Mouse (Mus musculus) forebrain, embryonic 10.5 days (tissue): ENCODE measurements around the gene Mrps34. TPM values are rescaled to one million over a fixed set of nuclear protein-coding genes. Genes with fewer than 3 reads are reported as not detected.
A peak's percentile ranks its signal among the peaks of the same experiment; 100 is the strongest.
"Not testable (repeated sequence)": the region's sequence is repeated elsewhere in the genome, so short reads cannot be mapped to it uniquely, and the experiment has no call there.

Experiments
- DNase-seq: peaks from one replicate; pipeline ENCODE4 v3.0.0-alpha.2; 2017; ENCODE audit warnings: low spot score; ENCODE audit errors: extremely low spot score
- H3K27ac ChIP-seq: fragments of 300-500 bp; sonication (generic); 2 replicates; pipeline ENCODE4 v1.5.1; 2016; ENCODE audit warnings: mild to moderate bottlenecking
- H3K27me3 ChIP-seq: fragments of 300-500 bp; sonication (generic); 2 replicates; pipeline ENCODE4 v1.6.1; 2016; ENCODE audit warnings: mild to moderate bottlenecking; ENCODE audit not compliant: poor library complexity, severe bottlenecking
- H3K36me3 ChIP-seq: fragments of 300-500 bp; sonication (generic); replicated peaks from 2 replicates; pipeline ENCODE4 v1.6.1; 2016; ENCODE audit warnings: mild to moderate bottlenecking, moderate library complexity
- H3K4me1 ChIP-seq: fragments of 300-500 bp; sonication (generic); 2 replicates; pipeline ENCODE4 v1.6.1; 2016
- H3K4me3 ChIP-seq: fragments of 300-500 bp; sonication (generic); 2 replicates; pipeline ENCODE4 v1.5.1; 2016; ENCODE audit warnings: mild to moderate bottlenecking, moderate library complexity
- H3K9me3 ChIP-seq: fragments of 300-500 bp; sonication (generic); 2 replicates; pipeline ENCODE4 v1.6.1; 2016; ENCODE audit warnings: mild to moderate bottlenecking, moderate library complexity
- WGBS: fragments of 180-500 bp; shearing (Covaris S2); methylation state at CpG from one replicate; pipeline ENCODE4 v1.1.7; 2016; 5-methylcytosine and 5-hydroxymethylcytosine counted together
- polyA plus RNA-seq: library from polyadenylated mRNA; unstranded; fragments of >200 nt; fragmentation: Nextera tagmentation; extraction: Ambion mirVana; gene quantifications from 2 replicates; pipeline ENCODE4 v1.2.1, GENCODE M21; 2016

Gene Mrps34
- polyA plus RNA-seq, 1 experiment from 2014 or later, result 103 TPM

GRCm38 (mm10) chr17:24929506-24929905 lies 34.6 kb downstream of the Mrps34 start:
- DNase-seq, result no peak
- H3K36me3 ChIP-seq, result peaks cover 70% of the 10 kb centered on the region
- H3K9me3 ChIP-seq, result no peaks in the 10 kb centered on the region
- H3K4me3 ChIP-seq, result no peak overlapping the region
- 88% methylated on average over 1 of the region's 1 CpGs for WGBS
- no peaks in the 10 kb centered on the region for H3K27me3 ChIP-seq
- H3K4me1 ChIP-seq, result peaks cover 2% of the 10 kb centered on the region
- no peak overlapping the region for H3K27ac ChIP-seq

GRCm38 (mm10) chr17:24932431-24932830 lies 37.5 kb downstream of the Mrps34 start:
- no peaks in the 10 kb centered on the region for H3K9me3 ChIP-seq
- WGBS, result 92% methylated on average over 4 of the region's 4 CpGs
- no peak for DNase-seq
- peaks cover 21% of the 10 kb centered on the region for H3K4me1 ChIP-seq
- H3K36me3 ChIP-seq, result peaks cover 44% of the 10 kb centered on the region
- no peaks in the 10 kb centered on the region for H3K27me3 ChIP-seq
- no peak overlapping the region for H3K4me3 ChIP-seq
- H3K27ac ChIP-seq, result no peak overlapping the region

GRCm38 (mm10) chr17:24933163-24933562 lies 38.2 kb downstream of the Mrps34 start:
- H3K27me3 ChIP-seq, result no peaks in the 10 kb centered on the region
- peaks cover 21% of the 10 kb centered on the region for H3K4me1 ChIP-seq
- no peak for DNase-seq
- H3K9me3 ChIP-seq, result no peaks in the 10 kb centered on the region
- no peak overlapping the region for H3K4me3 ChIP-seq
- WGBS, result 89% methylated on average over 4 of the region's 4 CpGs
- peaks cover 38% of the 10 kb centered on the region for H3K36me3 ChIP-seq
- H3K27ac ChIP-seq, result no peak overlapping the region

- H3K36me3 ChIP-seq, result peaks cover 26% of the 10 kb centered on the region
- WGBS, result 91% methylated on average over 4 of the region's 4 CpGs
- H3K4me3 ChIP-seq, result peak overlapping the region; percentile 96
- DNase-seq, result no peak
- H3K4me1 ChIP-seq, result peaks cover 21% of the 10 kb centered on the region
- H3K27ac ChIP-seq, result no peak overlapping the region
- H3K27me3 ChIP-seq, result no peaks in the 10 kb centered on the region
- H3K9me3 ChIP-seq, result no peaks in the 10 kb centered on the region
These were observed 40.0 kb downstream of the Mrps34 start for GRCm38 (mm10) chr17:24934926-24935325.

- Histone ChIP-seq H3K4me3 (peak overlapping the region; percentile 96), H3K27ac (no peak overlapping the region), H3K27me3 (no peaks in the 10 kb centered on the region), H3K36me3 (peaks cover 31% of the 10 kb centered on the region), H3K9me3 (no peaks in the 10 kb centered on the region), H3K4me1 (peaks cover 21% of the 10 kb centered on the region)
- DNase-seq, result no peak
These were observed 40.8 kb downstream of the Mrps34 start for GRCm38 (mm10) chr17:24935666-24936065.

GRCm38 (mm10) chr17:24936259-24937237 lies 41.6 kb downstream of the Mrps34 start, which contains the start of gene Mapk8ip3:
Gene Mapk8ip3, minus strand, starts transcription at chr17:24936977.
- Histone ChIP-seq H3K27ac (peak within 1 kb of the TSS; percentile 90), H3K4me1 (peaks cover 21% of the 10 kb centered on the region), H3K27me3 (no peaks in the 10 kb centered on the region), H3K9me3 (no peaks in the 10 kb centered on the region), H3K36me3 (peaks cover 32% of the 10 kb centered on the region), H3K4me3 (peak within 1 kb of the TSS; percentile 96)
- peak; percentile 94 for DNase-seq
- under 1% methylated on average over 78 of the region's 78 CpGs for WGBS

- peak overlapping the region; percentile 90 for H3K27ac ChIP-seq
- DNase-seq, result no peak
- H3K27me3 ChIP-seq, result no peaks in the 10 kb centered on the region
- H3K4me1 ChIP-seq, result peaks cover 21% of the 10 kb centered on the region
- no peaks in the 10 kb centered on the region for H3K9me3 ChIP-seq
- 43% methylated on average over 6 of the region's 6 CpGs for whole genome bisulfite sequencing
- H3K36me3 ChIP-seq, result peaks cover 34% of the 10 kb centered on the region
- peak overlapping the region; percentile 96 for H3K4me3 ChIP-seq
These were observed 42.4 kb downstream of the Mrps34 start for GRCm38 (mm10) chr17:24937266-24937665.

GRCm38 (mm10) chr17:24942453-24942852 lies 47.5 kb downstream of the Mrps34 start:
- not testable (repeated sequence) for H3K27me3 ChIP-seq, DNase-seq, H3K4me1 ChIP-seq, H3K9me3 ChIP-seq, H3K4me3 ChIP-seq, H3K27ac ChIP-seq
- H3K36me3 ChIP-seq, result peaks cover 72% of the 10 kb centered on the region
- 38% methylated on average over 2 of the region's 2 CpGs for WGBS

- DNase-seq, result no peak
- Histone ChIP-seq H3K9me3 (no peaks in the 10 kb centered on the region), H3K27ac (no peak overlapping the region), H3K4me1 (no peaks in the 10 kb centered on the region), H3K36me3 (peaks cover 78% of the 10 kb centered on the region), H3K27me3 (no peaks in the 10 kb centered on the region), H3K4me3 (no peak overlapping the region)
- WGBS, result 91% methylated on average over 7 of the region's 7 CpGs
These were observed 48.1 kb downstream of the Mrps34 start for GRCm38 (mm10) chr17:24943036-24943435.

GRCm38 (mm10) chr17:24943589-24943988 lies 48.7 kb downstream of the Mrps34 start:
- H3K4me3 ChIP-seq, H3K27ac ChIP-seq, H3K4me1 ChIP-seq, H3K9me3 ChIP-seq, H3K27me3 ChIP-seq, DNase-seq: not testable (repeated sequence)
- 78% methylated on average over 1 of the region's 1 CpGs for WGBS
- peaks cover 84% of the 10 kb centered on the region for H3K36me3 ChIP-seq

Other genes with a start within 250 kb of the Mrps34 start
- 25.9 and 27.1 TPM in 2 replicates for gene Slc9a3r2, start 244.8 kb upstream of the Mrps34 start, polyA plus RNA-seq
- gene Npw, start 236.7 kb upstream of the Mrps34 start, polyA plus RNA-seq, result not detected in 2 replicates
- gene Zfp598, start 225.4 kb upstream of the Mrps34 start, polyA plus RNA-seq, result 27.5 and 30.6 TPM in 2 replicates
- 9.7 and 11.0 TPM in 2 replicates for gene Syngr3, start 205.2 kb upstream of the Mrps34 start, polyA plus RNA-seq
- 57.7 and 60.3 TPM in 2 replicates for gene Gfer, start 199.0 kb upstream of the Mrps34 start, polyA plus RNA-seq
- gene Noxo1, start 198.9 kb upstream of the Mrps34 start, polyA plus RNA-seq, result 0.79 and 1.0 TPM in 2 replicates
- 162 and 167 TPM in 2 replicates for gene Tbl3, start 187.5 kb upstream of the Mrps34 start, polyA plus RNA-seq
- 0.43 and 0.69 TPM in 2 replicates for gene Rnf151, start 177.1 kb upstream of the Mrps34 start, polyA plus RNA-seq
- gene Rps2, start 177.0 kb upstream of the Mrps34 start, polyA plus RNA-seq, result 1,888 and 1,960 TPM in 2 replicates
- 190 and 194 TPM in 2 replicates for gene Ndufb10, start 170.6 kb upstream of the Mrps34 start, polyA plus RNA-seq
- not detected in 2 replicates for gene Rpl3l, start 167.3 kb upstream of the Mrps34 start, polyA plus RNA-seq
- gene Msrb1, start 158.5 kb upstream of the Mrps34 start, polyA plus RNA-seq, result 22.2 and 22.8 TPM in 2 replicates
- 0.50 and 0.68 TPM in 2 replicates for gene Hs3st6, start 142.1 kb upstream of the Mrps34 start, polyA plus RNA-seq
- 0.09 TPM in 1 of 2 replicates, not detected in the other for gene Meiob, start 90.8 kb upstream of the Mrps34 start, polyA plus RNA-seq
- gene Hagh, start 55.0 kb upstream of the Mrps34 start, polyA plus RNA-seq, result 24.5 and 26.4 TPM in 2 replicates
- gene Fahd1, start 44.8 kb upstream of the Mrps34 start, polyA plus RNA-seq, result 16.6 and 19.0 TPM in 2 replicates
- gene Igfals, start 29.1 kb upstream of the Mrps34 start, polyA plus RNA-seq, result 0.17 and 0.36 TPM in 2 replicates
- gene Nubp2, start 8.8 kb upstream of the Mrps34 start, polyA plus RNA-seq, result 81.3 and 82.5 TPM in 2 replicates
- gene Spsb3, start 8.5 kb upstream of the Mrps34 start, polyA plus RNA-seq, result 42.8 and 45.3 TPM in 2 replicates
- 30.3 and 30.4 TPM in 2 replicates for gene Eme2, start within 50 bp of the Mrps34 start, polyA plus RNA-seq
- 50.1 and 51.8 TPM in 2 replicates for gene Nme3, start 1.4 kb downstream of the Mrps34 start, polyA plus RNA-seq
- 36.2 and 37.3 TPM in 2 replicates for gene Mapk8ip3, start 41.9 kb downstream of the Mrps34 start, polyA plus RNA-seq
- 502 and 521 TPM in 2 replicates for gene Jpt2, start 65.6 kb downstream of the Mrps34 start, polyA plus RNA-seq
- 8.1 and 8.4 TPM in 2 replicates for gene Cramp1l, start 120.7 kb downstream of the Mrps34 start, polyA plus RNA-seq
- gene Ift140, start 121.0 kb downstream of the Mrps34 start, polyA plus RNA-seq, result 27.0 and 27.4 TPM in 2 replicates
- 10.9 and 11.5 TPM in 2 replicates for gene Tmem204, start 188.5 kb downstream of the Mrps34 start, polyA plus RNA-seq
- gene Telo2, start 220.9 kb downstream of the Mrps34 start, polyA plus RNA-seq, result 54.6 TPM in 2 replicates
- gene Ptx4, start 225.6 kb downstream of the Mrps34 start, polyA plus RNA-seq, result 0.30 TPM in 1 of 2 replicates, not detected in the other
- gene Clcn7, start 238.3 kb downstream of the Mrps34 start, polyA plus RNA-seq, result 24.3 and 24.7 TPM in 2 replicates